Mouse (Mus musculus) forebrain, embryonic 11.5 days (tissue): ENCODE measurements at regions not wholly inside any gene's neighbourhood (a gene's known extent, or its start where the extent isn't known, plus 50 kb on each side); places are given as distances from the start of the nearest gene placed in this dataset.
A peak's percentile ranks its signal among the peaks of the same experiment; 100 is the strongest.

ENCODE experiments used
- ATAC-seq: fragments of 200-750 bp; cut with Nextera tagmentation; replicated peaks from 2 replicates; pipeline ENCODE4 v1.8.0; 2017; ENCODE audit warnings: moderate TSS enrichment; ENCODE audit not compliant: low FRiP score
- DNase-seq: peaks from one replicate; pipeline ENCODE4 v3.0.0-alpha.2; 2017; ENCODE audit warnings: low spot score
- H3K27ac ChIP-seq: fragments of 300-500 bp; sonication (generic); 2 replicates; pipeline ENCODE4 v1.5.1; 2014; ENCODE audit warnings: low read depth, low read length
- H3K27me3 ChIP-seq: fragments of 300-500 bp; sonication (generic); 2 replicates; pipeline ENCODE4 v1.6.1; 2014; ENCODE audit warnings: mild to moderate bottlenecking, low read length, mixed read lengths; ENCODE audit not compliant: control insufficient read depth, insufficient read depth
- H3K36me3 ChIP-seq: fragments of 300-500 bp; sonication (generic); 2 replicates; pipeline ENCODE4 v1.6.1; 2014; ENCODE audit warnings: mild to moderate bottlenecking, low read length, moderate library complexity, mixed read lengths; ENCODE audit not compliant: control insufficient read depth, insufficient read depth
- H3K4me1 ChIP-seq: fragments of 300-500 bp; sonication (generic); replicated peaks from 2 replicates; pipeline ENCODE4 v1.6.1; 2014; ENCODE audit warnings: low read length, mixed read lengths; ENCODE audit not compliant: control insufficient read depth, insufficient read depth
- H3K4me2 ChIP-seq: fragments of 300-500 bp; sonication (generic); 2 replicates; pipeline ENCODE4 v1.6.1; 2014; ENCODE audit warnings: low read depth, mild to moderate bottlenecking, low read length, moderate library complexity, mixed read lengths; ENCODE audit not compliant: severe bottlenecking
- H3K4me3 ChIP-seq: fragments of 300-500 bp; sonication (generic); 2 replicates; pipeline ENCODE4 v1.5.1; 2014; ENCODE audit warnings: low read depth, low read length
- H3K9ac ChIP-seq: fragments of 300-500 bp; sonication (generic); 2 replicates; pipeline ENCODE4 v1.6.1; 2014; ENCODE audit warnings: low read length
- H3K9me3 ChIP-seq: fragments of 300-500 bp; sonication (generic); 2 replicates; pipeline ENCODE4 v1.6.1; 2016; ENCODE audit warnings: low read length, mixed read lengths; ENCODE audit not compliant: control insufficient read depth
- WGBS: fragments of 180-500 bp; shearing (Covaris S2); extraction: QIAGEN DNeasy Blood & Tissue Kit; methylation state at CpG from one replicate; pipeline ENCODE4 v1.1.7; 2014; 5-methylcytosine and 5-hydroxymethylcytosine counted together

DNA sequence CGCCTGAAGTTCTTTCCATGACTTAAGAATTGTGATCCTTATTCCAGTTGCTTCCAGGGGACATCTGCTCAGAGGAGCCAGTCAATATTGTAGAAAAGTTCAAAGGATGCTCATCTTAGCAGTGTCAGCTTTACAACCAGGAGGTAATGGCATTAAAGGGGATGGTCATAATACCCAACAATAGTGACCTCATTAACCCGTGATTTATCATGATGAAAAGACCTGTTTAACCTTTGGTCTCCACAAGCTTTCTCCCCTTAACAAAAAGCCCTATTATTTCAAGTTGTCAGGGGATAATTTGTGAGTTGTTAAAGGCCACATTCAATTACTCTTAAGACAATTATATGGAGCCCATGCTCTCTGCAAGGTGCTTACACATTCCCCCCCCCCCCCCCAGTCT lies 54.3 kb upstream of the Htatip2 start:
- no peaks in the 10 kb centered on the region for H3K36me3 ChIP-seq
- 9% methylated on average over 2 of the region's 2 CpGs for WGBS
- H3K9me3 ChIP-seq: no peaks in the 10 kb centered on the region
- no peak overlapping the region for H3K9ac ChIP-seq
- DNase-seq (no peak), ATAC-seq (no peak)
- peaks cover 13% of the 10 kb centered on the region for H3K4me1 ChIP-seq
- H3K4me2 ChIP-seq: no peak overlapping the region
- no peak overlapping the region for H3K27ac ChIP-seq
- H3K27me3 ChIP-seq: peaks cover 64% of the 10 kb centered on the region
- no peak overlapping the region for H3K4me3 ChIP-seq

DNA sequence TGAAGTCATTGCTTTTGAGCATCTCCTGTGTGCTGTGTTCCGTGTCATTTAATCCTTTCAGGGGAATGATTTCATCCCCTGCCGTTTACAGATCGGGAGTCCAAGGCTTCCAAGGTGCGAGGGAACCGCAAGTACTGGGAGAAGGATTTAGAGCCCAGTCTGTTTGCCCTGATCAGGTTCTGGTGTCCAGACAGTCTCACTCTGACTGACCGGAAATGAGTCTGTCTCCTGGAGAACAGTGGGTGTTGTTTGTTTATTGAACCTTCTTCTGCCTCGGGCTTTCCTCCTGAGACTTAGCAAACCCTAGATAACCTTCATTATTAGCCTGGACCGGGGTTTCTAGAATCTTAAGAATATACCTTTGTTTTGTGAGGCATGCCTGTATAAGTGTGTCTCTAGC lies 58.2 kb upstream of the Htatip2 start:
- WGBS: 12% methylated on average over 8 of the region's 8 CpGs
- no peak for DNase-seq
- no peaks in the 10 kb centered on the region for H3K9me3 ChIP-seq

DNA sequence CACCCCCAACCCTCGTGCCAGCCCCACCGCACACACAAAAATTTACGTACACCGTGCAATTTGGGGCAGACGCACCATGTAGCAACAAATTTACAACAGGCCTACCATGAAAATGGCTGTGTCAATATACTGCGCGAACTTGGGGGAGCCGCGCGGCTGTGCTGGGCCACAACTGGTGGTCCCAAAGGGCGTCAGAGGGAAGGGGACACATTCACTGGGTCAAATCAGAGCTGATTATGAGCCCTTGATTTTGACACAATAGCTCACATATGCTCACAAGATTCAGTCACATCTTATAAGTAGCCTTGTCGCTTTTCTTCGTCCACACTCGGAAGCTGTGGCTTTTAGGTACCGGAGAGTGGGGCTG lies 58.9 kb upstream of the Htatip2 start:
- Histone ChIP-seq H3K4me2 (no peak overlapping the region), H3K27me3 (peaks cover 65% of the 10 kb centered on the region), H3K9ac (no peak overlapping the region), H3K4me1 (peaks cover 17% of the 10 kb centered on the region), H3K4me3 (no peak overlapping the region), H3K27ac (no peak overlapping the region), H3K36me3 (no peaks in the 10 kb centered on the region), H3K9me3 (no peaks in the 10 kb centered on the region)
- 24% methylated on average over 15 of the region's 15 CpGs for WGBS
- ATAC-seq (peak; percentile 16; the same call in 1 of the 2 replicates), DNase-seq (no peak)

More for the DNA sequence above, 58.2 kb upstream of the Htatip2 start:
- Histone ChIP-seq H3K9ac (no peak overlapping the region), H3K27ac (no peak overlapping the region), H3K36me3 (no peaks in the 10 kb centered on the region), H3K4me3 (no peak overlapping the region), H3K4me1 (peaks cover 17% of the 10 kb centered on the region), H3K27me3 (peaks cover 72% of the 10 kb centered on the region), H3K4me2 (no peak overlapping the region)
- ATAC-seq: no peak

DNA sequence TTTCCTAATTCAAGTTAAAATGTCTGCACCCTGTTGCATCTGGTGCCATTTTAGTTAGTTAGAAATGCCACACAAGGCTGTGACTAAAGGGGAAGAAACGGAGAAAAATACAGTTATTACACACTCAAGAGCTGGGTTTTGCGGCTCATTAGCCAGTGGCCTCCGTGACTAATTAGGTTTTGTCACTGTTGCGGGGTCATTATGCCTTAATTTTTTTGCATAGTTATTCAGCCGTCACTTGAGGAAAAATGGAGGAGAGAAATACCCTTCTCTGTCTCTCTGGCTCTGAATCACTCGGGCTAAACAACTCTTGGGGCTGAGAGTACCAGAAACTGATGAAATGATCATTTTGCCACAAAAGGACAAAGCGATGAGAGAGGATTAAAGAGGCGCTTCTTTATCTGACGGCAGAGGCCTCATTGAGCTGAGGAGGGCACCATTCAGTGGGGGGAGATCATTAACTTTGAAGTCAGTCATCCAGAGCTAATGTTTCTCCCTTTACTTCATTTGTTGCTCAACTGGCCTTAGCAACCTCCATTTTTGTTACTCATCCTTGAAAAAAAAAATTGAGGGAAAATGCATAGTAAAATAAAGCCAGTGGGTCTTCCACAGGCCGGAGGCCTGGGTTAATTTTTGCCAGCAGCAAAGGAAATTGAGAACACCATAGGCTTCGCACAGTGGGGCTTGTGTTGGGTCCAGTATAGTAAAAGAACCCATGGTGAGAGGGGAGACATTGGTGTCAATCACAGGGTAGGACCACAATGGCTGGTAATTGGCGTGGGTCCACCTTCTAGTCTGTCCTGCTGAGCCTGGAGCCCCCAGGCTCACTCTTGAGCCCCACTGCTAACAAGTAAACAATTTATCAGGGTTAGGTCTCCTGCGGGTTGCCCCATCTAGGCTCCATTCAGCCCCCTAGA lies 59.5 kb upstream of the Htatip2 start:
- no peak overlapping the region for H3K4me3 ChIP-seq
- peaks cover 15% of the 10 kb centered on the region for H3K4me1 ChIP-seq
- no peaks in the 10 kb centered on the region for H3K9me3 ChIP-seq
- peaks cover 61% of the 10 kb centered on the region for H3K27me3 ChIP-seq
- no peak overlapping the region for H3K9ac ChIP-seq
- 9% methylated on average over 13 of the region's 13 CpGs for WGBS
- H3K27ac ChIP-seq: no peak overlapping the region
- no peaks in the 10 kb centered on the region for H3K36me3 ChIP-seq
- ATAC-seq (peak; percentile 64), DNase-seq (peak; percentile 68)
- no peak overlapping the region for H3K4me2 ChIP-seq

DNA sequence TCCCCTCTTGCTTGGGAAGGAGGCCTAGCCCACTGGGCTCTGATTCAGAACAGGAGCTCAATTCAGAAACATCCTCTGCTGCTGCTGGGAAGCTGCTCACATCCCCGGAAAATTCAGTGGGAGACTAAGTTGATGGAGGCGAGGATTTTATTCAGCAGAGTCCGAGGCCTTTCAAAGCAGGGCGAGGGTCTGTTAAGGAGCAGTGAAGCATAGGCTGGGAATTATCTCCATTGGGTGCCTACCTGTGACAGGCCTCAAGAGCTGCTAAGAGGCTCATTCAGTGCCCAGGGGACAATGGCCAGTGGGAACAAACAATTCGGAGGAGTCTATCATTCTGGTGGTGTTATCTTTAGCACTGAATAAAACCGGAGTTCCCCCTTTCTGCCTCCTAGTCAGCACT lies 59.6 kb upstream of the Dbx1 start:
- Histone ChIP-seq H3K4me2 (no peak overlapping the region), H3K36me3 (no peaks in the 10 kb centered on the region), H3K27ac (no peak overlapping the region), H3K27me3 (peaks cover 50% of the 10 kb centered on the region), H3K4me3 (no peak overlapping the region), H3K4me1 (peaks cover 14% of the 10 kb centered on the region), H3K9ac (no peak overlapping the region), H3K9me3 (no peaks in the 10 kb centered on the region)
- WGBS: 6% methylated on average over 6 of the region's 6 CpGs
- DNase-seq (no peak), ATAC-seq (peak; percentile 66)

DNA sequence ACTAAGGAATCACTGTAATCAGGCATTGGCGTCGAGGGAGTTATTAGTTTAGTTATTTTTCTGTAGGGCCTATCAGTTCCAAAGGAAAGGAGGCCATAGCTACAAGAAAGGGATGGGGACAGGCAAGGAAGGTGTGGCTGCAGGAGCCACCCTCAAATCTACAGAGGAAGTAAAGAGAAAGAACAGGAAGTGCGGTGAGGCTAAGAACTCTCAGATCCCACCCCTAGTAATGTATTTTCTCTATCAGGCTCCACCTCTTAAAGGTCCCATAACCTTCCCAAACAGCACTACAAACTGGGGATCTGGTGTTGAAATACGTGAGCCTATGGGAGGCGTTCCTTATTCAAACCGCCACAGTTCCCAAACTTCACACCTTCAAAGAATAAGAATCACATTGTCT lies 52.9 kb upstream of the Dbx1 start:
- ATAC-seq (no peak), DNase-seq (peak; percentile 17)
- 37% methylated on average over 6 of the region's 6 CpGs for WGBS
- Histone ChIP-seq H3K4me2 (no peak overlapping the region), H3K36me3 (no peaks in the 10 kb centered on the region), H3K27me3 (peaks cover 77% of the 10 kb centered on the region), H3K27ac (no peak overlapping the region), H3K9me3 (no peaks in the 10 kb centered on the region), H3K9ac (no peak overlapping the region), H3K4me1 (peaks cover 17% of the 10 kb centered on the region; the same call in 1 of the 2 replicates), H3K4me3 (no peak overlapping the region)

DNA sequence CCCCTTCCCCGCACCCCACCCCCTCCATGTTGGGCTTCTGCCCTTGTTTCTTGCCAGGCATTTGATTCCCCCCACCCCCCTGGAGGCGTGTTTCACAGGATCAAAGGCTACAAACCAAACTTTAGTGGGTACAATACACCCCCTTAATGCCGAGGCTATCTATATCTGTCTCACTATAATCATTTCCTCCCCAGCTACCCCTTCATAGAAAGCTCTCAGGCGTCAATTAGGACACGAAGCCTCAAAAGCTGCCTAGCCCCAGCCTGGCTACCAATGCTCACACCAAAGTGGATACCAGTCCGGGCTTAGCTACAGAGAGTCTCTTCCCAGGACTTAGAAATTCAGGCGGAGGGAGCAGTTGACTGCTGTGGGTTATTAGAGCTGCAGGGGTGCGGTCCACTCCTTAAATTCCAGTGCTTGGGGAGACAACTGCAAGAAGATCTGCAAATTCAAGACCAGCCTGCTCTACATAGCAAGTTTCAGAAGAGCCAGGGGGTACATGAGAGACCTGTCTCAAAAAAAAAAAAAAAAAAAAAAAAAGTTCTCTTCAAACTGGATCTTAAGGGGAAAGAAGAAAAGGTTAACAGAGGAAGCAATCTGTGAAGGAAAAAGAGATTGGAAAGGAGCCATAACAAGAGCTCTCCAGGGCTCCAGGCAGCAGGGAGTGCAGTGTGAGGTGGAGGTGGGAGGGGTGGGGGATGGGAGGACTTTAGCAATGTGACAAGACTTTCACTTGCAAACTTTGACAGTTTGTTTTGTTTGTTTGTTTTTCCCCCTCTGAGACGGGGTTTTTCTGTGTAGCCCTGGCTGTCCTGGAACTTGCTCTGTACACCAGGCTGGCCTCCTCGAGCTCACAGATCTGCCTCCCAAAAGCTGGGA lies 52.1 kb upstream of the Dbx1 start:
- Histone ChIP-seq H3K36me3 (no peaks in the 10 kb centered on the region), H3K27me3 (peaks cover 78% of the 10 kb centered on the region), H3K27ac (no peak overlapping the region), H3K9me3 (no peaks in the 10 kb centered on the region), H3K4me2 (no peak overlapping the region), H3K4me3 (no peak overlapping the region), H3K4me1 (peaks cover 17% of the 10 kb centered on the region; the same call in 1 of the 2 replicates), H3K9ac (no peak overlapping the region)
- ATAC-seq (no peak), DNase-seq (peak; percentile 51)
- 2% methylated on average over 10 of the region's 10 CpGs for WGBS

DNA sequence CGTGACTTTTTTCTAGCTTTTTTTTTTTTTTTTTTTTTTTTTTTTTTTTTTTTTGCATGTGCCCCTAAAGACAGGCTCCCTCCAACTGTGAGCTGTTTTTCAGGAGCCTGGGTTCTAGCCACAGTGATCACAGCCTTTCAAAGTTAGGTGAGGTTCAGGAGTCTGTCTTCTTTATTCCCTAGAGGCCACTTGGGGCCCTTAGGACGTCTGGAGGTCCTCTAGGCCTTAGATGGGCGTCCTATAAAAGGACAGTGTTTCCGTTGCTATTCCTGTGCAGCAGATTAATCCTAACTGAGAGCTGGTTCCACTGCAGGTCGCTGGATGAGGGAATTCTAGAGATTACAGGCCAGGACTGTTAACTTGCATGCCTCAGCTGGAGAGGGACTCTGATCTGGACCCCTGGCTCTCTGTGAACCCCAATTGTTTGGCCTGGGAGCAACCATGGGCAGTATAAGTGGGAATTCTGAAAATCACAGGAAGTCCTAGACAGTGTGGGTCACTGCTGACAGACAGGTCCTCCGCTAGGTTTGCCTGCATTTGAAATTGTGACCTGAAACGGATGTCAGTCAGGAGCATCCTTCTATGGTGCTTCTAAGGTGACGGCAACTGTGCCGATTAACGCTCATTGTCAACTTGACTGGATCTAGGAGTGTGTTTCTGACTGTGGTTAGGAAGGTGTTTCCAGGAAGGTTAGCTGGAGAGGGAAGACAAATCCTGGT lies 51.2 kb upstream of the Dbx1 start:
- Histone ChIP-seq H3K27ac (no peak overlapping the region), H3K4me1 (peaks cover 17% of the 10 kb centered on the region; the same call in 1 of the 2 replicates), H3K9ac (no peak overlapping the region), H3K9me3 (no peaks in the 10 kb centered on the region), H3K4me3 (no peak overlapping the region), H3K27me3 (peaks cover 79% of the 10 kb centered on the region), H3K36me3 (no peaks in the 10 kb centered on the region), H3K4me2 (no peak overlapping the region)
- ATAC-seq: peak; percentile 45; the same call in 1 of the 2 replicates
- peak; percentile 51 for DNase-seq
- 10% methylated on average over 10 of the region's 10 CpGs for WGBS
